Mouse (Mus musculus): ENCODE measurements around the gene Hoga1. TPM values are rescaled to one million over a fixed set of nuclear protein-coding genes. Genes with fewer than 3 reads are reported as not detected.

The Hoga1 gene
- polyA plus RNA-seq, 1 experiment = 10.8 TPM

GRCm38 (mm10) chr19:42035456-42036248, 9.8 kb upstream of the Hoga1 start, which contains the start of gene Ankrd2:
TSS of gene Ankrd2 (plus strand) at chr19:42036000.
- TF ChIP-seq CTCF (IDR thresholded peaks at IDR 0.05; ENCODE audit: control insufficient read depth, insufficient read depth, insufficient replicate concordance, low read depth, low read length) = peak; percentile 54; the same call in 1 of the 2 replicates
- no peak for TF ChIP-seq POLR2A (IDR thresholded peaks at IDR 0.05; ENCODE audit: control insufficient read depth, low read depth, low read length)
- Histone ChIP-seq H3K4me3 (ENCODE audit: control insufficient read depth, low read depth, low read length) (no peak within 1 kb of the TSS), H3K27ac (ENCODE audit: control insufficient read depth, insufficient read depth, low read depth, low read length) (no peak within 1 kb of the TSS), H3K27me3 (ENCODE audit: control insufficient read depth, insufficient read depth, low read length) (no peaks in the 10 kb centered on the region), H3K4me1 (ENCODE audit: control insufficient read depth, insufficient read depth, low read length) (peaks cover 3% of the 10 kb centered on the region; the same call in 1 of the 2 replicates), H3K36me3 (ENCODE audit: control insufficient read depth, insufficient read depth, low read length) (no peaks in the 10 kb centered on the region; the same call in none of the 2 replicates)

GRCm38 (mm10) chr19:42036357-42036756, 9.1 kb upstream of the Hoga1 start:
- Histone ChIP-seq H3K36me3 (ENCODE audit: control insufficient read depth, insufficient read depth, low read length) (no peaks in the 10 kb centered on the region; the same call in none of the 2 replicates), H3K27ac (ENCODE audit: control insufficient read depth, insufficient read depth, low read depth, low read length) (no peak overlapping the region), H3K27me3 (ENCODE audit: control insufficient read depth, insufficient read depth, low read length) (no peaks in the 10 kb centered on the region), H3K4me3 (ENCODE audit: control insufficient read depth, low read depth, low read length) (no peak overlapping the region), H3K4me1 (ENCODE audit: control insufficient read depth, insufficient read depth, low read length) (peaks cover 3% of the 10 kb centered on the region; the same call in 1 of the 2 replicates)
- TF ChIP-seq POLR2A (IDR thresholded peaks at IDR 0.05; ENCODE audit: control insufficient read depth, low read depth, low read length) (no peak), CTCF (IDR thresholded peaks at IDR 0.05; ENCODE audit: control insufficient read depth, insufficient read depth, insufficient replicate concordance, low read depth, low read length) (no peak)

GRCm38 (mm10) chr19:42037167-42037702, 8.2 kb upstream of the Hoga1 start:
- Histone ChIP-seq H3K4me3 (ENCODE audit: control insufficient read depth, low read depth, low read length) (no peak overlapping the region), H3K4me1 (ENCODE audit: control insufficient read depth, insufficient read depth, low read length) (peaks cover 3% of the 10 kb centered on the region; the same call in 1 of the 2 replicates), H3K27me3 (ENCODE audit: control insufficient read depth, insufficient read depth, low read length) (no peaks in the 10 kb centered on the region), H3K36me3 (ENCODE audit: control insufficient read depth, insufficient read depth, low read length) (no peaks in the 10 kb centered on the region; the same call in none of the 2 replicates), H3K27ac (ENCODE audit: control insufficient read depth, insufficient read depth, low read depth, low read length) (no peak overlapping the region)
- TF ChIP-seq CTCF (IDR thresholded peaks at IDR 0.05; ENCODE audit: control insufficient read depth, insufficient read depth, insufficient replicate concordance, low read depth, low read length) = no peak
- no peak for TF ChIP-seq POLR2A (IDR thresholded peaks at IDR 0.05; ENCODE audit: control insufficient read depth, low read depth, low read length)

- Histone ChIP-seq H3K27ac (ENCODE audit: control insufficient read depth, insufficient read depth, low read depth, low read length) (no peak overlapping the region), H3K27me3 (ENCODE audit: control insufficient read depth, insufficient read depth, low read length) (no peaks in the 10 kb centered on the region), H3K36me3 (ENCODE audit: control insufficient read depth, insufficient read depth, low read length) (no peaks in the 10 kb centered on the region; the same call in none of the 2 replicates), H3K4me3 (ENCODE audit: control insufficient read depth, low read depth, low read length) (no peak overlapping the region), H3K4me1 (ENCODE audit: control insufficient read depth, insufficient read depth, low read length) (peaks cover 3% of the 10 kb centered on the region; the same call in 1 of the 2 replicates)
- TF ChIP-seq CTCF (IDR thresholded peaks at IDR 0.05; ENCODE audit: control insufficient read depth, insufficient read depth, insufficient replicate concordance, low read depth, low read length) (no peak), POLR2A (IDR thresholded peaks at IDR 0.05; ENCODE audit: control insufficient read depth, low read depth, low read length) (no peak)
Observed at GRCm38 (mm10) chr19:42038310-42038709, 7.1 kb upstream of the Hoga1 start.

- TF ChIP-seq CTCF (IDR thresholded peaks at IDR 0.05; ENCODE audit: control insufficient read depth, insufficient read depth, insufficient replicate concordance, low read depth, low read length) (no peak), POLR2A (IDR thresholded peaks at IDR 0.05; ENCODE audit: control insufficient read depth, low read depth, low read length) (no peak)
- no peak overlapping the region for H3K4me3 ChIP-seq (ENCODE audit: control insufficient read depth, low read depth, low read length)
- peaks cover 18% of the 10 kb centered on the region for H3K4me1 ChIP-seq (ENCODE audit: control insufficient read depth, insufficient read depth, low read length)
- H3K36me3 ChIP-seq (ENCODE audit: control insufficient read depth, insufficient read depth, low read length) = no peaks in the 10 kb centered on the region
- no peaks in the 10 kb centered on the region for H3K27me3 ChIP-seq (ENCODE audit: control insufficient read depth, insufficient read depth, low read length)
- no peak overlapping the region for H3K27ac ChIP-seq (ENCODE audit: control insufficient read depth, insufficient read depth, low read depth, low read length)
Observed at GRCm38 (mm10) chr19:42043988-42044387, 1.4 kb upstream of the Hoga1 start.

GRCm38 (mm10) chr19:42050251-42050650, 4.8 kb downstream of the Hoga1 start:
- peaks cover 8% of the 10 kb centered on the region for H3K4me1 ChIP-seq (ENCODE audit: control insufficient read depth, insufficient read depth, low read length)
- no peaks in the 10 kb centered on the region for H3K36me3 ChIP-seq (ENCODE audit: control insufficient read depth, insufficient read depth, low read length)
- H3K4me3 ChIP-seq (ENCODE audit: control insufficient read depth, low read depth, low read length) = no peak overlapping the region
- no peak overlapping the region for H3K27ac ChIP-seq (ENCODE audit: control insufficient read depth, insufficient read depth, low read depth, low read length)
- TF ChIP-seq POLR2A (IDR thresholded peaks at IDR 0.05; ENCODE audit: control insufficient read depth, low read depth, low read length) = no peak
- TF ChIP-seq CTCF (IDR thresholded peaks at IDR 0.05; ENCODE audit: control insufficient read depth, insufficient read depth, insufficient replicate concordance, low read depth, low read length) = no peak
- H3K27me3 ChIP-seq (ENCODE audit: control insufficient read depth, insufficient read depth, low read length) = no peaks in the 10 kb centered on the region

- Histone ChIP-seq H3K27ac (ENCODE audit: control insufficient read depth, insufficient read depth, low read depth, low read length) (peak overlapping the region; percentile 83), H3K4me3 (ENCODE audit: control insufficient read depth, low read depth, low read length) (peak overlapping the region; percentile 91), H3K36me3 (ENCODE audit: control insufficient read depth, insufficient read depth, low read length) (no peaks in the 10 kb centered on the region), H3K4me1 (ENCODE audit: control insufficient read depth, insufficient read depth, low read length) (no peaks in the 10 kb centered on the region; the same call in 1 of the 2 replicates), H3K27me3 (ENCODE audit: control insufficient read depth, insufficient read depth, low read length) (no peaks in the 10 kb centered on the region)
- TF ChIP-seq CTCF (IDR thresholded peaks at IDR 0.05; ENCODE audit: control insufficient read depth, insufficient read depth, insufficient replicate concordance, low read depth, low read length) = no peak
- TF ChIP-seq POLR2A (IDR thresholded peaks at IDR 0.05; ENCODE audit: control insufficient read depth, low read depth, low read length) = no peak
Observed at GRCm38 (mm10) chr19:42051351-42051750, 5.9 kb downstream of the Hoga1 start.

All from testis, adult 2 months (tissue).